ENCODE assay signal across 8 mouse cellular contexts in the genomic region with DNA sequence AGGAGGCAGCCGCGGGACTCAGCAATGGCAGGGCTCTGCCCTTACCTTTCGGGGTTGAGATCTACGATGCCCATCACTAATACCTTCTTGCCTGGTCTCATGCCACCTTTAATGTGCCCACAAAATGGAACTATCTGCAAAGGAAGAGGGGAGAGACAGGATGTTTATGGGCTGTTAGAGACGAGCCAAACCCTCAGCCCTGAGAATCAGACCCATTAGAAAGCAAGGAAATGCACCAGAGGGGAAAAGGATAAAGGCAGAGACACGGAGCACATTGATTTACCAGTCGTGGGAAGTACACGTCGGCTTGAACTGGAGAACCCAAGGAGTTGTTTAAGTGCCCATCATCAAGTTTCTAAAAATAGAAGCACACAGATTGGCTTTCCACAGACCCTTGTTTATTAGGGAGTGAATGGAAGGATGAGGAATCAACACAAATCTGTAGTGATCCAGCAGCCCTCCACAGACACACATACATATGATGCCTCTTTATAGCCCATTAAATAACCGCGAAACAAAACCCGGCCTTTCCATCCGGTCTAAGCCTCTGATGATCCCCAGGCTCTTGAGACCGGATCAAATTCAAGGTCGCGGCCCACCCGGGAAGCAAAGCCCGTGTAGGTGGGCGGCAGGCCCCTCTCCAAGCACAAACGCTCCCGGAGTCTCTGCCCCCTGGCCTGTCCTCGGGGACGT. TPM values are rescaled to one million over a fixed set of nuclear protein-coding genes. Genes with fewer than 3 reads are reported as not detected.
A peak's percentile ranks its signal among the peaks of the same experiment; 100 is the strongest.
DNase-seq lines count a peak whose midpoint lies in the region; ATAC-seq lines count a peak whose summit lies in the region.

No protein-coding gene starts in this region.

- H3K36me3 ChIP-seq in hindbrain, embryonic 11.5 days (ENCODE audit: control insufficient read depth, insufficient read depth, low read length) = no peaks in the 10 kb centered on the region
- peaks cover 23% of the 10 kb centered on the region for H3K36me3 ChIP-seq in limb, embryonic 15.5 days

- 16% methylated on average over 23 of the region's 23 CpGs for WGBS in hindbrain, embryonic 11.5 days
- 11% methylated on average over 23 of the region's 23 CpGs for WGBS in limb, embryonic 15.5 days

- peak overlapping the region; percentile 80 for H3K4me2 ChIP-seq in hindbrain, embryonic 11.5 days (replicated peaks; ENCODE audit: low read depth, low read length)
- peak overlapping the region; percentile 84 for H3K4me2 ChIP-seq in limb, embryonic 15.5 days

- ATAC-seq in hindbrain, embryonic 11.5 days (ENCODE audit: low FRiP score) = peak; percentile 0; the same call in 1 of the 2 replicates
- peak; percentile 35 for ATAC-seq in limb, embryonic 15.5 days (ENCODE audit: insufficient number of reproducible peaks, low FRiP score, low TSS enrichment, low read depth)

- no peaks in the 10 kb centered on the region for H3K9me3 ChIP-seq in hindbrain, embryonic 11.5 days (ENCODE audit: control insufficient read depth, low read length)
- no peaks in the 10 kb centered on the region for H3K9me3 ChIP-seq in limb, embryonic 15.5 days

- peak overlapping the region; percentile 92 for H3K9ac ChIP-seq in hindbrain, embryonic 11.5 days (ENCODE audit: low read depth, low read length)
- peak overlapping the region; percentile 90 for H3K9ac ChIP-seq in limb, embryonic 15.5 days

- no peaks in the 10 kb centered on the region for H3K27me3 ChIP-seq in hindbrain, embryonic 11.5 days (ENCODE audit: control insufficient read depth, insufficient read depth, low read length)
- H3K27me3 ChIP-seq in limb, embryonic 15.5 days = no peaks in the 10 kb centered on the region

- peak overlapping the region; percentile 79; the same call in 1 of the 2 replicates for H3K27ac ChIP-seq in hindbrain, embryonic 11.5 days (ENCODE audit: low read depth, low read length)
- H3K27ac ChIP-seq in limb, embryonic 15.5 days = peak overlapping the region; percentile 91

- peak overlapping the region; percentile 91 for H3K4me3 ChIP-seq in hindbrain, embryonic 11.5 days (ENCODE audit: low read depth, low read length)
- H3K4me3 ChIP-seq in limb, embryonic 15.5 days = peak overlapping the region; percentile 94

- peaks cover 8% of the 10 kb centered on the region for H3K4me1 ChIP-seq in hindbrain, embryonic 11.5 days (replicated peaks; ENCODE audit: control insufficient read depth, insufficient read depth, low read length)
- peaks cover 14% of the 10 kb centered on the region for H3K4me1 ChIP-seq in limb, embryonic 15.5 days

- DNase-seq in adrenal gland, adult (ENCODE audit: inconsistent age in 2 of 2, low spot score in 1 of 2) = peak; percentile 64 to 86
- DNase-seq in adrenal gland, postnatal 25 days = no peak
- peak; percentile 7 for DNase-seq in right cerebral cortex, postnatal 25 days
- no peak for DNase-seq in right cerebral cortex, postnatal 36 days (ENCODE audit: low spot score in 2 of 2)
- peak; percentile 72 for DNase-seq in hindbrain, embryonic 11.5 days (ENCODE audit: low spot score)
- DNase-seq in naive thymus-derived CD4-positive, alpha-beta T cell, adult 2 months (ENCODE audit: low read depth) = peak; percentile 37
- DNase-seq in gastrocnemius, postnatal 4 days (ENCODE audit: low spot score in 2 of 2) = no peak

RNA-seq across cellular contexts. Expression of a gene that starts 0.7 kb away (rescaled TPM):
- total RNA-seq in adrenal gland, postnatal 25 days (2021) = 26.2 and 32.5 TPM in 2 replicates
- polyA plus RNA-seq in hindbrain, embryonic 11.5 days (2014; fragmentation: Nextera tagmentation; extraction: Ambion mirVana) = 19.7 and 28.4 TPM in 2 replicates
- polyA plus RNA-seq in limb, embryonic 15.5 days (2015; fragmentation: Nextera tagmentation; extraction: Ambion mirVana) = 80.3 and 87.4 TPM in 2 replicates
- 10 to 100 TPM; 64.0 to 67.2 TPM for total RNA-seq in gastrocnemius, postnatal 4 days (2021)

Comparison
In these comparisons a context has a peak if more than half of its experiments do, and no peak if none do; other contexts are left out.
1. DNase-seq: peak in adrenal gland, adult (2 of 2), right cerebral cortex, postnatal 25 days (single experiment), hindbrain, embryonic 11.5 days (single experiment) and naive thymus-derived CD4-positive, alpha-beta T cell, adult 2 months (single experiment); none in adrenal gland, postnatal 25 days (single experiment), right cerebral cortex, postnatal 36 days (0 of 2) and gastrocnemius, postnatal 4 days (0 of 2).